Mouse (Mus musculus) naive thymus-derived CD4-positive, alpha-beta T cell, adult 2 months (primary cell): ENCODE measurements around the gene Crtc3.
A peak's percentile ranks its signal among the peaks of the same experiment; 100 is the strongest.

Experiments used
- DNase-seq: peaks from one replicate; pipeline ENCODE4 v3.0.0-alpha.2; 2011; ENCODE audit warnings: low read depth

The Crtc3 gene

DNA sequence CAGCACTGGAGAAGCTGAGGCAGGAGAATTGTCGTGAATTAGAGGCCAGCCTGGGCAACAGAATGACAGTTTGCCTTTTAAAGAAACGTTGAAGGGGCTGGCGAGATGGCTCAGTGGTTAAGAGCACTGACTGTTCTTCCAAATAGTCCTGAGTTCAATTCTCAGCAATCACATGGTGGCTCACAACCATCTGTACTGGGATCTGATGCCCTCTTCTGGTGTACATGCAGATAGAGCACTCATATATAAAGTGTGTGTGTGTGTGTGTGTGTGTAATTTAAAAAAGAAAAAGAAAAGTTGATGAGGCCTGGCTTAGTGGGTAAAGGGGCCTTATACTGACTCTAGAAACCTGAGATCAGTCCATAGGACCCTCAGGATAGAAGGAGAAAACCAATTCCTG lies 133.5 kb downstream of the Crtc3 start:
- DNase-seq = no peak

DNA sequence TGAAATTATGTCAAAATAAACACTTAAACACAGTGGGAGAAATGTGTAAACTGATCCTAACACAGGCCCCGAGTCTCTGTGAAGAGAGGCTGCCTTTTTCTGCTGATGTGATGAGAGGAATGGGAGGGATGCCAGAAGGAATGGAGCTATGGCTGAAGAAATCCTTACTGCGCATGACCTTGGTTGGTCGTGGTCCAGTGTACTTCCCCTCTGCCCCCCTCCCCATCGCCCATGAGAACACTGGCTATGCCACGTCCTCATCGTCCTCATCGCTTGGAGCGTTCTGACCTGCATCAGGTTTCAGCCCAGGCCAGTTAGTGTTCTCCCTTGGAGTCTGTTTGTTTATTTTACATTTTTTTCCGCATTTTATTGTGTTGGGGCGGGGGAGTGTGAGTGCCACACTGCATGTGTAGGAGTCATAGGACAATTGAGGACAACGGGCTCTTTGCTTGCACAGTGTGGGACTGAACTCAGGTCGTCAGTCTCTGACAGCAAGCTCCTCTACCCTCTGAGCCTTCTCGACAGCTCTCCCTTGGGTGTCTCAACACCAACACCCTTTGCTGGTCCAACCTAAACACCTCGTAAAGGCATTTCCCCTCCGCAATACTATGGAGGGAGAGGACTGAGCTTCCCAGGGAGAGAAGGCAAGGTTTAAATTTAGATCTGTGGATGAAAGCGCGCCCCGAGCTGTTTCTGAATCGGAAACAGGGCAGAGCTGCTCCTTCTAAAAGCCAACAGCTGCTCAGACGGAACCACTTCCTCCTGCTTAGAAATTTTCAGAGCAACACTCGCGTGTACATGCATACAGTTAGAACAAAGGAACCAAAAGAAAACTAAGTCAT lies 134.3 kb downstream of the Crtc3 start:
- DNase-seq = peak; percentile 84

DNA sequence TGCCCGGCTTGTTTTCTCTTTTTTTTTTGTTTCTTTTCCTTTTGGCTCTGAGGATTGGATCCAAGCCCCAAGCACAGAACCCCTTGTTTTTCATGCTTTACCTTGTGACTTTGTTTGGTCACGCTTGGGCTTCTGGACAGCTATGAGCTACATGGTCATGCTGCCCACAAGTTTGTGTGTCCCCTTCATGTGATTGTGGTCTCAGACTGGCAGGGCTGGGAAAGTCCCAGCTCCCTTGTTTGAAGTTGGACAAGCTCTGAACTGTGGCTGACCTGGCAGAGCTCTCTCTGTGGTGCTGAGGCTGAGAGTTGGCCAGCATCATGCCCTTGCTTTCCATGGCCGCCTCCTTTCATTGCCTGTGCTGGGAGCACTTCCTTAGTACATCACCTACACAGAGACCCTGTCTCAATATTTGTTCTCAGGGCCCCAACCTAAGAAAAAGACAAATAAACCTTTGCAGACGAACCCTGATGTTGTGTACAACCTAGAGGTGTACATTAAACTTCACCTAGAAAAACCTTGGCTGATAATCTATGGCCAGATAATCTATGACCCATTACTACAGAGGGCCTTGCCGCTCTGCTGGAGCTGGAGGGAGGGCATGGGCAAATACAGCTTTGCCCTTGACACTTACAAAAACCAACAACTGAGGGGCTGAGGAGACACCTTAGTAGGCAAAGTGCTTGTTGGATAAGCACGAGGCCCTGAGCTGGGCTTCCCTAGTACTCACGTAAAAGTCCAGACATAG lies 140.0 kb downstream of the Crtc3 start:
- no peak for DNase-seq

DNA sequence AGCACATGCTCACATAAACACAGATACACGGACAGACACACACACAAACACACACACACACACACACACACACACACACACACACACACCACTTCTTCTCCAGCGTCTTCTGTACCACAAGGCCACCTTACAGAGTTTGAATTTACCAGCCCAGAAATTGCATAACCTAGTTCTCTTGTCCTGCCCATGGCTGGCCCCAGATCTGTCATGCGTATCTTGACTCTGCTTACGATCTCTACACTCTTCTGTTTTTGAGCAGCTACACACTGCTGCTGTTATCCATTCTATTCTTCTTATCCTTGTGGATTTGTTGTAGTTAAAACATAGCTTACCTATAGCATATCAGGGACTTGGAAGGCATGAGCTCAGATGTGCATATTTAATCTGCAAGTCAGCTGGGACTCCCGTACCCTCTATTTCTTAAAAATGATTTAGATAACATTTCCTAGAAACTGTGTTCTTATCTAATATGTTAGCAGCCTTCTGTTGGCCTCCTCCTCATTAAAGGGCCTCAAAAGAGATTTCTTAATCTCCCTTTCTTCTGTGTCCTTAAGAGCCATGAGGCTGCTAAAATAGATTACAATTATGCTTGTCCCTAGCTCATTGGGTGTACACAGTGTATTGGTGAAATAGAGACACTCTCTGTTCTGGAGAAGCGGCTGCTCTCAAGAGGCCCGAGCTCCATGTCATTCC lies 146.4 kb downstream of the Crtc3 start:
- no peak for DNase-seq

DNA sequence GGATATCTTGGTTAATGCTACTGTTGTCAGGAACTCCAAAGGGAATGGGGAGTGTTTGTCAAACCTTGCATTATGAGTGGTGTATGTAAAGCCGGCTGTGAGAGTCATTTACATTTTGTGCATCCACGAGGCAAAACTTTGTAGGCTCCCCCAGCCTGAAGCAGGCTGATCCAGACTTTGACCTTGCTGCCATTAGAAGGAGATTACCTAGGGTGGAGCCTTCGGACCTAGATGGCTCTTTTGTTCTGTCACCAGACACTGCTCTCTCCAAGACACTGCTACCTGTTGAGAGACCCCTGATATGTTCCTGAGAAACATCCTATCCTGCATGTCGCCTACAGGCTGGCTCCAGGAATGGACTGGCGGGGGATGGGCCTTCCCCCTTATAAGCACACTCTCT lies 149.1 kb downstream of the Crtc3 start:
- no peak for DNase-seq
